Mouse (Mus musculus): ENCODE data around the gene Sag.

- TF ChIP-seq CTCF (IDR thresholded peaks at IDR 0.05; ENCODE audit: control insufficient read depth, insufficient read depth, insufficient read length) (no peak), MYOD1 (IDR thresholded peaks at IDR 0.05; ENCODE audit: control insufficient read depth, insufficient read length, low read depth) (no peak), MAX (IDR thresholded peaks at IDR 0.05) (no peak)
Measured at GRCm38 (mm10) chr1:87826474-87826873, 23.0 kb downstream of the Sag start.
